Mouse (Mus musculus): ENCODE results near the gene Rps6.
A peak's percentile ranks its signal among the peaks of the same experiment; 100 is the strongest.

The Rps6 gene

DNA sequence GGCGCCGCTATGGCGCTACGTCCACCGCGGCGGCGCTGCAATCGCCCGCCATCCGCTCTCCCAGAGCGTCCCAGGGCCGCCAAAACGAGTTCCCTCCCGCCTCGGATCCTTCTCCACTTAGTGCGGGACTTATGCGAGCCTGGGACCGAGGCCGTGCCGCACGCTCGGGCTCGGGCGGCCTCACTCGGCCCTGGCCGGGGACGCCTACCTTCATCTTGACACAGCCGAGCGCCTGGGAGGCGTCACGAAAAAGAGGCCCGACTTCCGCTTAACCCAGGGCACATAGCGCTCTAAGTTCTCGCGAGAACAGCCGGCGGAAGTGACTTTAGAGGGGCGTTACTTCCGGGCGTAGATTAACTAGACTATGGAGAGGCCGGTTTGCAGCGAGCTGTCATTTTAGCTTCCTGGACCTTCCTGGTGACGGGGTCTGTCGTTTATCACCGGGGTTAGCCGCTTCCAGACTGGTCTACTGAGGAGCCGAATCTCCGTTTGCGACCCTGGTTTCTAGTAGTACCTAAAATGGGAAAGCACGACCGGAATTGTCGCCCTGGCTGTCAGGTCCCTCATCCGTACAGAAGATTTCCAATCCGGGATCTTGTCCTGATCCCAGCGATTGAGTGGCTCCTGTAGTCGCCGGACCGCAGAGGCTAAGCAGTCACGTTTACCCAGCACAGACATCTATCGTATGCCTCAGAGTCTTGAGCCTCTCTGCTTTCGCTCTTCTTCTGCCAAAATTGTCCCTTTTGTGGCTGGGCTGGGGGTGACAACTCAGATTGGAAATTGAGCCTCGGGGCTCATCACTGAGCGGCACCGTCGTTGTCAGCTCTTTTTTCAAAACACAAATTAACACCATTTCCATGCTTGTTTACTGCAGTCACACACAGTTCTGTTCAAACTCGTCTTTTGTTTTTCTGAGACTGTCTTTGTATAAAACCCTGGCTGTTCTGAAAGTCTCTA lies at the start of gene Rps6:
Rps6 (minus strand) TSS at position 300 of the 957 bp plus-strand sequence.
- peak; percentile 98 for DNase-seq (ENCODE audit: low spot score)

DNA sequence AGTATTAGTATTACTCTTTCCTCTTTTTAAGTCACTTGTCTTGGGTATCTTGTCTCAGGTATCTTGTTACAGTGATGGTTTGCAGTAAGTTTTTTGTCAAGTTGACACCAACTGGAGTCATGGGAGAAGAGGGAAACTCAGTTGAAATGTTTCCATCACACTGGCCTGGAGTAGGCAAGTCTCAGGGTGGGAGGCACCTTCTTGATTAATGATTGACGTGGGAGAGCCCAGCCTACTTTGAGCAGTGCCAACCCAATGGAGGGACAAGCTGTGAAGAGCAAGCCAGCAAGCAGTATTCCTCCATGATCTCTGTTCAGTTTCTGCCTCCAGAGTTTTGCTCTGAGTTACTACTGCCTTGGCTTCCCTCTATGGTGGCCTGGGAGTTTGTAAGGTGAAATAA lies 48.7 kb upstream of the Rps6 start:
- no peak for DNase-seq (ENCODE audit: low spot score)

DNA sequence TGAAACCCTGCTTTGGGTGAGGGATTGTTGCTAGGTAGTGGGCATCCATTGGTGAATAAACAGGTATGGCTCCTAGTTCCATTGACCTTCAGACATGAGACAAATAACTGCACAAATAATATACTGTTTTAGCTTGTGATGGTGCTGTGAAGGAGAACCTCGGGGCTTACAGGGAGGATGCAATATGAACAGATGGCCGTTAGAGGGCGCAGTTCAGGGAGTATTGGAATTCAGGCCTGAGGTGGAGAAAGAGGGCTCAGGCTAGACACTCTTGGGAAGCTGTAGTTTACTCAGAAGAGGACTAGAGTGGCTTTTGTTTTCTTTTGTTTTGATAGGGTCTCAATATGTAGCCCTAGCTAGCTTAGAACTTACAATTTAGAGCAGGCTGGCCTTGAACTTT lies 47.8 kb upstream of the Rps6 start:
- DNase-seq (ENCODE audit: low spot score), result no peak

DNA sequence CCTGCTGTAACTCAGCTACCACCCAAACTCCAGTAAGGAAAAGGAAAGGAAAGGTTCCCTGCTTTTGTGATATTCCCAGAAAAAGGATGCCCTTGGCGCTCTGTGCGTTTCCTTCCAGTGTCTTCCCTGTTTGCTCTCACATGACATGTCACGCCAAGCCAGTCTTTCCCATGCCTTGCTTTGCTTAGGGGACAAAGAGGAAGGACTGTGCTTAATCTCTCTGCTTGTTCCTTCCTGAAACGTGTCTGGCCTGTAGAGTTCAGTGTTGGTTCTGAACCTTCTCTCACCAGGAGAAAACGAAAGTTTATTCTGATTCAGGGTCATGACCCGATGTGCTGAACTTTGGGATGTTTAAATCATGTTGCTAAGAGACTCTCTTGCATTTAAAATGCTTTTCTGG lies 45.1 kb upstream of the Rps6 start:
- DNase-seq (ENCODE audit: low spot score), result peak; percentile 80

DNA sequence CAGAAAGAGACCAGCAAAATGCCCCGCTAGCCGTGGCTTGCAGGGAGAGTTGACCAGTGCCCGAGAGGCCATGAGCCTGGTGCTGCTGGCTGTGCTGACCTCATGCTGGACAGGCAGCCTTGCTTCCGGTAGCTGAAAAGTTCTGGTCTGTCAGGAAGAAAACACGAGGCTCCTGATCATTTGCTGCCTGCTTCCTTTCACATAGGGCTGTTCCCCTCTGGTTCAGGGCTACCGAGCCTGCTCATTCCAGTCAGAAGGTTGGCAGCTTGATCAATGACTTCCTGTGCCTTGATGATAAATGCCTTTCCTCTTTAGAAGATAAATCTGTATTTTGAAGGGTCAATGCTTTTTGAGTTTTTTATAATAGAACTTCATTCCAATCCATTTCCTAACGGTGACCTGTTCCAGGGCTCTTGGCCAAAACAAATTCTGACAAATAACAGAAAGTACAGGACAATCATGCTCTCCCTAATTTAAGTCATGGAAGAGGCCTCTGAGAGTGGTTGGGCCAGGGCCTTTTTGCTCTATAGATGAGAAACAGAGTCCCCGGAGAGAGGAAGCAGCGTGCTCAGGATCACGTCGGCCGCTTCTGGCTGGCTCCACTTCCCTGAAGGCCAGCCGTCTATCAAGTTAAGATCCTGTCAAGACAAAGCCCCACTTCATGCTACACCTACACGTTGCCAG lies 41.7 kb upstream of the Rps6 start:
- peak; percentile 82 for DNase-seq (ENCODE audit: low spot score)

DNA sequence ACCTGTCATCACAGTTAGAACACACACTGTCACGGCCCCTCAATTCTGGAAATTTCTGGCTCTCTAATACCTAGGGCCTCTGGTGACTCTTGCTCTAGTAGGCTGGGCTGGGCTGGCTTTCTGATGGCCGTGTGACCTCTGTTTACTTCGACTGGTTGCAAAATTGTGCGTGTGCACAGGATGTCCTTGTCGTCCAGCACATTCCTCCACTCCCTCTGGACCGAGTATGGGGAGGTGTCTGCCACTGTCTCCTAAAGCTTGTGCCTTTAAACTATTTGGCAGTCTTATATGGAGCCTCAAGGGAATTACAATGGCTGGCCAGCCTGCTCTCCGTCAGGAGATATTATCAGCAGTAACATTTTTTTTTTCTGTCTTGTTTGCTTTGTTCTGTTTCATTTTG lies 40.2 kb upstream of the Rps6 start:
- DNase-seq (ENCODE audit: low spot score), result peak; percentile 61

DNA sequence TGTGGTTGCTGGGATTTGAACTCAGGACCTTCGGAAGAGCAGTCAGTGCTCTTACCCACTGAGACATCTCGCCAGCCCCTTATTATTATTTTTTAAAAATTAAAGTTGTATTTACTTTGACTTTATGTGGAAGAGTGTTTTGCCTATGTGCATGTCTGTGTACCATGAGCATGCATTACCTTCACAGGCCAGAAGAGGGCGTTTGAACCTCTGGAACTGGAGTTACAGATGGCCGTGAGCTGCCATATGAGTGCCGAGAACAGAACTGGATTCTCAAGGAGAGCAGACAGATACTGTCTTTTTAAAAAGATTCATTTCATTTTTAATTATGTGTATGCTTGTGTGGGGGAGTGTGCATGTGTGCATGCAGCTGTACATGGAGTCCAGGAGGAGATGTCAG lies 30.7 kb upstream of the Rps6 start:
- DNase-seq (ENCODE audit: low spot score), result no peak

DNA sequence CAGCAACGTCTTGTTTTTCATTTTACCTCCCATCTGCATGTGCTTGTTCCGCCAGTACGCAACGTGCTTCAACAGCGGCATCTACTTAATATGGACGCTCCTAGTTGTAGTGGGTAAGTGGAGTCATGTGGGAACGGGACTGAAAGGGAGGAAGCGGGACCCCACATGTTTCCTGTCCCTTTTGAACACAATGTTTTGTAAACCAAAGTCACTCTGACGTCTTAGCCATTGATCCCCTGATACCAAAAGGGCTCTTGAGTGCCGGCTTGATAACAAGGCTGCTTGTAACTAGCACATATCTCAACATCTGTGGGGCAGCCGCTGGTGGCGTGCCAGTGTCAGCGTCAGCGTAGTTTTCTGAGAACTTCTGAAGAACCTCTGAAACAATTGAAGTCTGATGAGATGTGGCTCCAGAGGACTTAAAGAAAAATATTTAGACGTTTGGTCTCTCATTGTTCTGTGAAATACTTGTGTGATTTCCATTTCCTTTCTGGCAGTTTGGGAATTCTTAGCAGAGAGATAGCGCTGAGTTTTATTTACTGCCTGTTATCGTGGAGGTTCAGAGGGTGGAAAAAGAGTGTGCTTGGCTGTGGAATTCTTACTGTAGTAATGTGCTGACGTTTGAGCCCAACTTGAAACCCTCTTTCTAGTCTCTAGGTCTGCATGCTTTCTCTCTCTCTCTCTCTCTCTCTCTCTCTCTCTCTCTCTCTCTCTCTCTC lies 29.1 kb upstream of the Rps6 start:
- DNase-seq (ENCODE audit: low spot score), result peak; percentile 92

DNA sequence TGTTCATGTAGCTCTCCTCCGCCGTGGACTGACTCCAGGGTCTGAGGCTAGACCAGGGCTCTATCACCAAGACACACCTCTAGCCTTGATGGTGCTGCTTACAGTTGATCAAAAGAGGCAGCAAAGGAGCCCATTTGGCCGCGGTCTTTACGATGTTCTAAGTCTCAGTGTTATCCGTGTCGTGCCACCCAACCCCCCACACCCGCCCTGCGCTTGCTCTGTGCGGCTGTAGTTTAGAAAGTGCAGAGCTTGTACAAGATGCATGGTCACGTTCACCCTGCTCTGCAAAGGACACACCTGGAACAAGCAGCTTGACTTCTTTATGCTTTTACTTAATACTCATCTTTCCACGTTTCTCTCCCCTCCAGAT lies 28.6 kb upstream of the Rps6 start:
- no peak for DNase-seq (ENCODE audit: low spot score)

DNA sequence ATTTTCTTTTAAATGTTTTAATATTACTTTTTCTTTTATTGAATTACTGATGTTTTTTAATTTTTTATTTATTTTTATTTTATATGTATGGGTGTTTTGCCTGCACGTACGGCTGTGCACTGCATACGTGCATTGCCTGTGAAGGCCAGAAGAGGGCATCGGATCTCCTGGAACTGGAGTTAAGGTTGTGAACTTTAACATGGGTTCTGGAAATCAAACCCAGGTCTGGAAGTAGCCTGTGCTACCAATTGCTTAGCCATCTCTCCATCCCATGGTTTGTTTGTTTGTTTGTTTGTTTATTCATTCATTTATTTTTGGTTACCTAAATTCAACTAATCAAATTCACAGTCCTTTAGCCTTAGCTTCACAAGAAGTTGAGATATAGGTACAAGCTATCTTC lies 27.7 kb upstream of the Rps6 start:
- peak; percentile 60 for DNase-seq (ENCODE audit: low spot score)

DNA sequence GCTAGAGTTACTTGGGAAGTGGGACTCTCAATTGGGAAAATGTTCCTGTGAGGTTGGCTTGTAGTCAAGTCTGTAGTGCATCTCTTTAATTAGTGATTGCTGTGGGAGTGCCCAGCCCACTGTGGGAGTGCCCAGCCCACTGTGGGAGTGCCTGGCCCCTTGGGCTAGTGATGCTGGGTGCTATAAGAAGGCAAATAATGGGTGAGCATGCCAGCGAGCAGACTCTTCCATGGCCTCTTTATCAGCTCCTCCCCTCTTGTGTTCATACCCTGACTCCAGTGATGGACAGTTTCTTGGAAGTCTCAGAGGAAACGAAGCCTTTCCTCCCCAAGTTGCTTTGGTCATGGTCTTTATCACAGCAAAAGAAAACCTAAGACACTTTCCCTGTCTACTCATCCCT lies 25.2 kb upstream of the Rps6 start:
- DNase-seq (ENCODE audit: low spot score), result peak; percentile 43

DNA sequence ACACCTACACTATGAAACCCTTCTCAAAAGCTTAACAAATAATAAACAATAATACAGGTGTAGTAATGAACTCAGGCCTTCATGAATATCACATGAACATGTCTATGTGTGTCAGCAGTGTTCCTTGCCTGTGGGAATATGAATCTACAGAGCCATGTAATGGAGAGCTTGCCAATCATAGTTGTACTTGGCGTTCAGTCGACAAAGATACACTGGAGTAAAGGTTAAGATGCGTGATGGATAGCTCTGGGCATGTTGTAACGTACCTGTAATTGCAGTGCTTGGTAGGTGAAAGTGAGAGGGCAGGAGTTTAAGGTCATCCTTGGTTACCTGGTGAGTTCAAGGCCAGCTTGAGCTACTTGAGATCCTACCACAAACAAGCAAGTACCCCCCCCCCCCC lies 24.0 kb upstream of the Rps6 start:
- no peak for DNase-seq (ENCODE audit: low spot score)

DNA sequence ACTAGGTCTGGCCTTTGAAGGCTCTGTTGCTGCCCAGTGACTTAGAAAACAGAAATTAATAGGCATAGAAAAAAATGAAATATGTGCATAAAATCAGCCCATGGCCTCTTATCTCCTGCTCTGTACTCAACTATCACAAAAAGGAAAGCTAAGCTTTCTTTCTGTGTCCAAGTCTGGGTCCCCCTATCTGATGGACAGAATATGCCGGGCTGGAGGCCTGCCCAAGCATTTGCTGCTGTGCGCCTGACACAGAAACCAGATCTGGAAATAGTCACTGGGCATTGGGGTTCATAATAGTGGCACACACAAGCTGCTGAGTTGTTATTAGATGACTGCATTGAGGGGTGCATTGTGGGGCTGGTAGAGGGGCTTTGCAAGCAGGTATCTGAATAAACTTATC lies 22.3 kb upstream of the Rps6 start:
- DNase-seq (ENCODE audit: low spot score), result no peak

DNA sequence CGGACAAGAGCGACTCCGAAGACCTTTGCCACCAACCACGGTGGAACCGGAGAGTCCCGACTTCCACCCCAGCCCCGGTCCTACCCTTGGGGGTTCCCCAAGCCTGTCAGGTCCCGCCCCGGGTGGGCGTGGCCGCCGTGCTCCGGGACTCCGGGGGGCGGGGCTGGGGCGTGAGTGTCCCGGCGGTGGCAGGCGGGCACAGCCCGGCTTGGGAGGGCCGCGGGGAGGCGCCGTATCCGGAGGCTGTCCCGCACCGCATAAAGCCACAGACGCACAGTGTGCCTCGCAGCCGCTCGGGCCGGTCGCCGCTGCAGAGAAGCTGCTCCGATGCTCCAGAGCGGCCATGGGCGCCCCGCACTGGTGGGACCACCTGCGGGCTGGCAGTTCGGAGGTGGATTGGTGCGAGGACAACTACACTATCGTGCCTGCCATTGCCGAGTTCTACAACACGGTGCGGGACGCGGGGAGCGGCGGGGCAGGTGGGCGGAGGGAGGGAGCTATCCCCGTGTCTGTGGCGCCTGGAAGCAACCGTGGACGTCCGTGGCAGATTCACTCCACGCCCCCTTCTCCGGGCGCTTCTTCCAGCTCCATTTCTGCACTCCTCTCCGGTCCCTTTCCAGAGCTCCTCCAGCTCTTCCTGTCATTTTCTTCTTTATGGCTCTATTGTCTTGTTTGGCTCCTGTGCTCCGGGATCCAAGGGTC lies 17.1 kb upstream of the Rps6 start, which contains the start of gene Acer2:
Acer2 (plus strand) TSS at position 251 of the 702 bp plus-strand sequence.
- peak; percentile 96 for DNase-seq (ENCODE audit: low spot score)

DNA sequence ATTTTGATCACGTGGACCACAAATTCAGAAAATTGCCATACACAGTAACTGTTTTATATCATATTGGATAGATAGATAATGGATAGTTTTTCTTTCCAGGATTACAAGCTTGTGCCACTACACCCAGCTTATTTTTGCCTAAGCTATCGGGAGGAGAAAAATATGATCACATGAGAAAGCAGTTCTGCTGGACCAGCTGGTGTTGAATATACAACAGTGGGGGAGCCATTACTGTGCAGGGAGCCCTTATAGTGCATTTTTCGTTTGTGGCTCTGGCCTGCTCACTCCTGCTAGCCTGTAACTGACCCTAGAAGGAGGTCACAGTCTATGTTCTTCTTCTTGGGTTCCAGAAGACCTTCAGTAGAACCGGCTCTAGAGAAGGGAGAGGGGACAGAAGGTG lies 15.9 kb upstream of the Rps6 start:
- DNase-seq (ENCODE audit: low spot score), result no peak

DNA sequence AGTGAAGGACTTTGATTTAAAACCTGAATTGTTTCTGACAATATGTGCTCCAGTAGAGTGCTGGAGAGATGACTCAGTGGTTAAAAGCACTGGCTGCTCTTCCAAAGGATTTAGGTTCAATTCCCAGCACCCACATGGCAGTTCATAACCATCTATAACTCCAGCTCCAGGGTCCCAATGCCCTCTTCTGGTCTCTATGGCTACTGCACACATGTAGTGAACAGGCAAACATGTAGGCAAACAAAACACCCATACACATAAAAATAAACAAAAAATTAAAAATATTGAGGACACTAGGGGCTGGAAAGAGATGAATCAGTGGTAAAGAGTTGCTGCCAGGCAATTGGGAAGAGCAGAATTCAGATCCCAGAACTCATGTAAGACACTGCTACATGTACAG lies 14.8 kb upstream of the Rps6 start:
- no peak for DNase-seq (ENCODE audit: low spot score)

DNA sequence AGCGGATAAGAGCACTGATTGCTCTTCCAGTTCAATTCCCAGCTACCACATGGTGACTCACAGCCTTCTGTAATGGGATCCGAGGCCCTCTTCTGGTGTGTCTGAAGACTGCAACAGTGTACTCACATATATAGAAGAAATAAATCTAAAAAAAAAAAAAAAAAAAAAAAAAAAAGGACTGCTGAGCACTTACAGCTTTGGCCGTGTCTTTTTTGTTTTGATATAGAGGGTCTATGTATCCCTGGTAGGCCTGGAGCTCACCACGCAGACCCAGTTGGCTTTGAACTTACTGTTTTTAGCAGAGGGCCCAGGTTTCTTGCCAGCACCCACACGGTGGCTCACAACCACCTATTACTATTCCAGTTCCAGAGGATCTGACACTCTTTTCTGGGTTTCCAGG lies 6.9 kb upstream of the Rps6 start:
- DNase-seq (ENCODE audit: low spot score), result no peak

DNA sequence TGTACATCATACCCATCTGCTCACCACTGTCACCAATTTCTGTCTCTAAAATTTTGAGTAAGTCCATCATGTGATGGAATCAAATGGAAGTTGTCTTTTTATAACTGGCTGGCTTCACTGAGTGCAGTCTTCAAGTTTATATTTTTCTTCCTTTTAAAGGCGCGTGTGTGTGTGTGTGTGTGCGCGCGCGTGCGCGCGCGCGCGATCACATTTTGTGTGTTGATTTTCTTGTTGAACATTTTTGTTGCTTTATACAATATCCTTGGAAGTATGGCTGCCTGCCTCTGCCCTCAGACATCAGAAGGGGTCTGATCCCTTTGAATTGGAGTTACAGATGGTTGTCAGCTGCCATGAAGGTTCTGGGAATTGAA lies 843 bp upstream of the Rps6 start:
- no peak for DNase-seq (ENCODE audit: low spot score)

DNA sequence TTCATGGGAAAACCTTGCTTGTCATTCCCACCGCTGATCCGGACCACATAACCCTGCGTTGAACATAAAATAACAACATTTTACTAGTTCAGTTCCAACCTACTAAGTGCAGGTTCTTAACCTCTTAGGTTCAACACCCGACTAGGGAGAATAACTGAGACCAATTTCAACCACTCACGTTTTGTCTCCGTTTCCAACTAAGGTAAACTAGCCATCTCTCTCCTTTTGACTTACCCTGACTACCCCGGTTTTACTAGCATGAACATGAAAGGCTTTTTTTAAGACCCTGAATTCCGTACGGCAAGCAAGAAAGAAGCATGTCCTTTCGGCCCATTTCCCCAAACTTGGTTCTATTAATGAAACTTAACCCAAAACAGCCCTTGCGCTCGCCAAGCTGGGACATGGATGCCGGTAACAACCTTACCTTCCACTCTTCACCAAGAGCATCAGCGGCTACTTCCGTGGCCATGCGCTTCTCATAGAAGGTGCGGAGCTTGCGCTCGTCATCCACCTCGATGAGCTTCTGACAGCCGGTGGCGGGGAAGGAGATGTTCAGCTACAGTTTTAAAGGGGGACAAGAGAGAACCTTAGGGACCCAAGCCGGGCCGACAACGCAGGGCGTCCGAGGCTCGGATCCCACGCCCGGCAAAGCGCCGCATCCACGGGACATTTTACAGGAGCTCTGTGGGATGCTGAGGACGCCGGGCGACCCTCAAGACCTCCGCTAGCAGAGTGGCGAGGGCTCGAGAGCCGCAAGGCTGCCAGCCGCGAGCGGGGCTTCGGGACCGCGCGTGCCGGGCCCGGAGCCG lies 704 bp downstream of the Rps6 start:
- no peak for DNase-seq (ENCODE audit: low spot score)

DNA sequence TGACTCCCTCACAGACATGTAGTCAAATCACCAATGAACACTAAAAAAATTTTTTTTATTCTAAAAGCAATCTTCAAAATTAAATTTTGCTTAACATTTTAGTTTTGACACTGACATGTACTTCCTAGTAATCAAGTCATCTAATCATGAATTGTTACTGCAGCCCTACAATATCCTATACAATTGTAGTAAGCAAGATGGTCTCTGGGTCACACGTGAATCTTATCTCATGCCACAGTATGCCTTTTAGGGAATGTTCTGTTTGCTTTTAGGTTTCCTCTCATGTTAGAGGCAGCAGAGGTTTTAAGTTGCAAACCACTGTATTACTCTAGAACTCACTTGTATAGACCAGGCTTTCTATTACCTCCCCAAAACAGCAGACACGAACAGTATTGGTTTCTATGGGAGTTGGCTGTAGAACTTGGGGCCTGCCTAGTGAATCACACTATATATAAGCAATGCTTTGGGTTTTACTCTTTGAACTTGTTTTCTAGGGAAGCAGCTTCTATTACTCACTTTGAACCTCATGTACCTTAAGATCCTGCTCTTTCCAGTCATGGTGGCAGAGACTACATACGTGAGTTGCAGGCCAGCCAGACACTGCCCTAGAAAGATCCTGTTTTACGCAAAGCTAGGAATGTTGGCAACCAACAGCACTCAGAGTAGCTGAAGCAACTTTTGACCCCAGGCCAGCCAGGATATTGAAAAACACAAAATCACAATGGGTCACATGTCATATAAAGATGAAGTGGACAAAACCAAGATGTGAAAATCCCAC lies 4.2 kb downstream of the Rps6 start:
- DNase-seq (ENCODE audit: low spot score), result no peak

DNA sequence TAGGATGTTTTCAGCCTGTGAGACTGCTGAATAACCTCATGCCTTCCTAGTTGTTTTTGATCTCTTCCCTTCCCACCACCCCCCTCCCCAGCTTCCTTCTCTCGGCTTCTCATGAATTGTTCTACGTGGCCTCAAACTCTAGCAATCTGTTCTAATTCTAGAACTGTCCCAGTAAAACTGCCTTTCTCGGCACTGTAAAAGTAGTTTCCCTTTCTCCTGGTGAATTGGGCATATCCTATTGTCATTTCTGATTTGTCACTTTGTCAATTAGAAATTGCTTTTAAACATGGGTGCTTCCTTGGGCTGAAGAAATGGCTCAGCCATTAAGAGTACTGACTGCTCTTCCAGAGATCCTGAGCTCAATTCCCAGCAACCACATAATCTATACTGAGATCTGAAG lies 5.2 kb downstream of the Rps6 start:
- no peak for DNase-seq (ENCODE audit: low spot score)

Data from lung, postnatal 25 days (tissue).